Mouse (Mus musculus) retina, embryonic 14.5 days (tissue): Measurements from ENCODE around the gene Exoc4.
A peak's percentile ranks its signal among the peaks of the same experiment; 100 is the strongest.

ENCODE experiments used
- DNase-seq: peaks from one replicate; pipeline ENCODE4 v3.0.0-alpha.2; 2015; ENCODE audit warnings: low spot score

The Exoc4 gene

DNA sequence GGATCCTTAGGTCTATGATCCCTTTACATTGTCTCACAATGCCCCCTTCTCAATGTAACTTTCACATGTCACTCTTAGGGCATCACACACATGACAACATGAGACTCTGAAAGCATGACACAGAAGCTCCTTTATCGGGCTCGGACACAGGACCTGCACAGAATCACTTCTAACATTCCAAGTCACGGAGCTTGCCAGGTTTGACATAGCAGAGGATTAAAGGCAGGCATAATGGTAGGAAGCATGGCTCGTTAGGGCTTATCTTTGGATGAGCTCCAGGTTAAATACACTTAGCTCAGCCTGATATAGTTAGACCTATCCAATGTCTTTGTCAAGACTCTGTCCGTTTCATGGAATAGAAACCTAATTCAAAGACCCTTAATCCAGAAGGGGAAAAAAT is 690.3 kb downstream of the Exoc4 start:
- no peak for DNase-seq

DNA sequence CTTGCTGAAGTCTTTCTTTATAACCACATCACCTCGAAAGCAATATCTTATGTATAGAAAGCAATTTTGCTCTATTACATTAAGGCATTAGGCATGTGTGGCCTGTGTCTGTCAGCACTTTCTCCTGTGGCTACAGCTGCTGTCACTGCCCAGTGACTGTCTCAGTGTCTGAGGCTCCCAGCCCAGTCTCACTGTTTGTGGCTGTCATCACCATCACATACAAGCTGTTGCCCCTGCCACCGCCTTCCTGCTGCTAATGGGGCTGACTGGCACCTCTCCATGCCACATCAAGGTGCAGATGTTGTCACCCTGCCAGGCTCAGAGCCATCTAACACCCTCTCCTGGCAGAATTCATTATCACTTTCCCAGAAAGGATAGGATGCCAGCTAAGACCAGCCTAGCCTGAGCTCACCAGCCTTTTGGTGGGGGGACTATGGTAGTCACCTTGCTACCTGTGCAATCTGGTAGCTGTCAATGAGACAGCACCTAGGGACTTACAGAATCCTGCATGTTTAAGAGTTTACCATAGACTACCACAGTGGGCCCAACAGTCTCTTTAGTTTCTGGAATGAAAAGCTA is 698.1 kb downstream of the Exoc4 start:
- DNase-seq: no peak

DNA sequence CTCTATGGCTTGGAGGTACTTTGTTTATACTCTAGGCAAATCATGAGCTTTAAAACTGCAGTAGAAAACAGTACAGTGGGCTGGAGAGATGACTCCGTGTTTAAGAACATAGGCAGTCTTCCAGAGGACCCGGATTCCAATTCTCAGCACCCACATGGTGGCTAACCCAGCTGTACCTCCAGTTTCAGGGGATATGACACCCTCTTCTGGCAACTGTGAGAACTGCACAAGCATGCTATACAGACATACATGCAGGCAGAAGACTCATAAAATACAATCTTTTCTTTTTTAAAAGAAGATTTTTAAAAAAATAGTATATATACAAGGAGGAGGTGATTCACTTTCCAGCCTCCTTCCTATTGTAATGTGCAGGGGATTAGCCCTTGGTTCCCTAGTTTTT is 701.2 kb downstream of the Exoc4 start:
- DNase-seq: no peak

DNA sequence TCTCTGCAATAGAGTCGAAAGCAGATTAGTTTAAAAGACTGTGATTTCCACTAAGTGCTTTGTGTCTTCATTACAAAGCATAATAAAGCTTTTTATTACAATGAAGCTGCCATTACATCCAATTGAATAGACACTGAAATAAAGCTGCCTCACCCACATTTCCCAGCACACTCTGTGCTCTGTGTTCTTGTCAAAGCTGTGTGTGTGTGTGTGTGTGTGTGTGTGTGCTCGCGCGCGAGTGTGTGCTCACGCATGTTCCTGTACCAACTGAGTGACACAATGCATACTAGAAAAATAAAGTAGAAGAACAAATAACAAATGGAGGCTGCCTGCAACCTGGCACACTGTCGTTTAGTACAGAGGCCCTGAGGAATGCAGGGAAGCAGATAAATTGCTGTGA is 706.6 kb downstream of the Exoc4 start:
- no peak for DNase-seq

DNA sequence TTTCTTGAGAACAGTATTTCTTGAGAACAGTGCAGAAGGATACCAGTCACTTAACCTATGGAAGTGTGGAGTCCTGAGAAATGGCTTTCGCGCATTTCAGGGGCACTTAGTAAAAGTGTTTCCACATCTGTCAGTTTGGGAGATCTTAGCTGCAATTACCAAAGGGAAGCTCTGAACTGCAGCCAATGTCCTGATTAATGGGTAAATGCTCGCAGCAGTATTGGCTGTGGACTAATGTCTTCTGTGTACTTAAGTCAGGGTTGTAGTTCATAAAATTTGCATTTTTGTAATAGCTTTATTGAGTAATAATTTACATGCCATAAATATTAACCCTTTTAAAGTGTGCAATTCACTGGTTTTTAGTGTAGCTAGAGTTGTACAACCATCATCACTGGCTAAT is 709.4 kb downstream of the Exoc4 start:
- DNase-seq: no peak

DNA sequence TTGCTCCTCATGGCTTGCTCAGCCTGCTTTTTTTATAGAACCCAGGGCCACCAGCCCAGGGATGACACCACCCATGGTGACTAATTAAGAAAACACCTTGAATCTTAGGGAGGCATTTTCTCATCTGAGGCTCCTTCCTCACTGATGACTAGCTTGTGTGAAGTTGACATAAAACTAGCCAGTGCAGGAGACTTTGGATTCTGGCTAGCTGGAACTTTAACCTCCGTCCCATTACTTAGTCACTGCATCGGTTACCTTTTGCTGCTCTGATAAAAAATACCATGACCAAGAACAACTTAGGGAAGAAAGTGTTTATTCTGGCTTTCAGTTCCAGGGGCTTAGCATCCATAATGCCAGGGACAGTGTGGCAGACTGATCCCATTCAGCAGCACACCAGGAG is 711.9 kb downstream of the Exoc4 start:
- no peak for DNase-seq

DNA sequence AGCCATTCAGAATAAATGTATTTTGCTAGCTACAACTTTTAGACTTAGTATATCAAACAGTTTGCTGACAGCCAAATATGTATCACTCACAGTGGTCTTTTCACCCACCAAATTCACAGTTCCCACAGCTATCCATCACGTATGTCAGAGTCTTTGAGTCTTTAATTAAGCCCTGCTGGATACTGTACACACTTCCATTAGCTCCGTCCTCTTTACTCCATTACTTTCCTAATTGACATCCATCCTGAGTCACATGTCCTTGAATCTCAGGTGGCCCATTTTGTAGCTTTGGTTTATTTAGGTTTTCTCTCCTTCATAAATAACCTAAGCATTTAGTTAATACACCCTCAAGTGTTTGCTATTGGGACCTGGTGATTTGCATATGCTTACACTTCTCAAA is 714.2 kb downstream of the Exoc4 start:
- DNase-seq: no peak

DNA sequence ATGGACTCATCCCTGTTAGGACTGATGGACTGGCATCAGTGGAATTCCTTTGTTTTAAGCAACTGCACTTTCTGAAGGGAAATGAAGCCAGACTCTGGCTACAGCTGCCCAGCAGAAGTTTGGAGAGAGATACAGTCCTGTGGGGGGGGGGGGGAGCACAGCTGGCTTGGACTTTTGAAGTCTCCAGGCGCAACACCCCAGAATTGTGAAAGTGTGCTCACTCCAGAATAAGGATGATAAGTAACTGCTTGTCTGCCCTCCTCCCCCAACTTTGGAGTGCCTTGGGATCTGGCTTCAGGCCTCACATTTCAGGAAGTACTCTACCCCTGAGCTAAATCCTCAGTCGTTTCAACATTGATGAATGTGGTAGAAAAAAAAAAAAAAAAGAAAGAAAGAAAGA is 716.7 kb downstream of the Exoc4 start:
- no peak for DNase-seq

DNA sequence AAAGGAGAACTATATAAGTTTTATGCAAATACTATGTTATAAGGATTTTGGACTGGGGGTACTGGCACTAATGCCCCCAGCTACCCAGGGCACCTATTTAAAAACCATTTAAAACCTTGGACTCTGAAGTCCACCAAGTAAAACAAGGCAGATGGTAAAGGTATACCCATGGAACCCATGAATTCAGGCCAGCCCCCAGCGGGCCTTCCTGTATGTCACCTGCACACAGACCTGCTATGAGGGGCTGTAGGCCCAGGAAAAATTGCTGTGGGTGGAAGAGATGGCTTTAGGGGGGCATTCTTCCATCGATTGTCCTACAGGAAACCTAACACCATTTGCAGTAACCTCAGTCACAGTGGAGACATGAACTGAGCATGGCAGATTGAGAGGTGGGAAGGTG is 719.9 kb downstream of the Exoc4 start:
- DNase-seq: no peak

DNA sequence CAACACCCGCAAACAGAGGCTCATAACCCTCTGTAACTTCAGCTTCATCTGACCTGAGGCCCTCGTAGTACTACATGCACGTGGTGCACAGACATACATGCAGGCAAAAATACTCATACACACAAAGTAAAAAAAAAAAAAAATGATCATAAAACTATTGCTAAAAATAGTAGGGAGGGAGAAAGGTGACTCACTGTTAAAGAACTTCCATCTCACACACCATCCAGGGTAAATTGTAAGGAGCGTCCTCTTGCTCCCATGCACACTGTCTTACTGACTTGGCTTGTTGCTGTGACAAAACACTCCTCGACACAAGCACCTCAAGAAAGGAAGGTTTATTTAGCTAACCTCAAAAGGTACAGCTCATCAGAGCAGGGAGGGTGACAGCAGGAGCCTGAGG is 723.9 kb downstream of the Exoc4 start:
- DNase-seq: no peak

DNA sequence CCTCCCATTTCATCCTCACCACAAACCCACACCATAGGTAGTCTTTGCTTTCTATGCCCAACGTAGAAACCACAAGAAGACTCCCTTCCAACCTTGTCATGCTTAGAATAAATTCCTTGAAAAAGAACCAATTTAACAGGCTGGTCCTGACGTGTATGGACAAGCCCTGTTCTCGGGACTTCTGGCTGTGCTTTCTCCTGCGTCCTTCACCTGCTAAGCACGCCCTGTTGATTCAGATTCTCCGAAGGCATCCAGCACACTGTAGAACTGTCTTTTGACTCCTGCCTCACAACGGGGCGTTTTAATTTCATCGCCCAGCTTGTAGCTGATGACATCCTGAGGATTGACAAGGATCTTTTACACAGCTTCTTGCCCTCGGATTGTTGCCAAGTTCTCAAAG is 727.7 kb downstream of the Exoc4 start:
- no peak for DNase-seq

DNA sequence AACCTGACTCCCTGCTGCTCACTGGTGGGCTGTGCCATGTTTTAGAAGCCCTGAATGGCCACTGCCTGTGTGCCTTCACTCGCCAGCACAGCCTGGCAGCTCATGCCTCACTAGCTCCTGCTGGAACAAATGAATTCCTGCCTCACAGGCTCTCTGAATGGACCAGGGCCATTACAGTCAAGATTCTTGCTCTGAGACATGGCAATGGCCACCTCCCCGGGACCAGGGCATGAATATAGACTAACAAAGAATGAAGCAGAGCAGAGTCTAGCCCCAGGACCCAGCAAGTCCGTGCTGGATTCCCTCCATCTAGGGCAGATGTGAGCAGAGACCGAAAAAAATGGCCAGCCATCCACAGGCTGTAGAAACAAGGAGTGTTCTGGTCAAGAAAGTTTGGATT is 728.6 kb downstream of the Exoc4 start:
- DNase-seq: no peak

DNA sequence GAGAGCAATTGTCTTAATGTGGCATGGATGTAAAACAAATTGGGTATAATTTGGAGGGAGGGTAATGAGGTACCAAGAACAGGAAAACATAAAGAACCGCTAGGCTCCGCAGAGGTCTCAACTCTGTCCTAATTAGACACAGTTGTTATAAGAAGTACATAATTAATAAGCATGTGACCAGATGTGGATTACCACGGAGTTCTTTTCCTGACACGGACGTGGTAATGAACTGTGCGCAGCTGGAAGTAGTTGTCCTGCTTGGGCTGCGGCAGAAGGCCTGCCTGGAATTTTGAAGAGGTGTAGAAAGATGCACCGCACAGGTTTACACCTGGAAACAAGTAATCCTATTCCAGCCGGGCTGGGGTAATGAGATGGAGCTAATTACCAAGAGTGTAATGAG is 729.0 kb downstream of the Exoc4 start:
- DNase-seq: no peak

DNA sequence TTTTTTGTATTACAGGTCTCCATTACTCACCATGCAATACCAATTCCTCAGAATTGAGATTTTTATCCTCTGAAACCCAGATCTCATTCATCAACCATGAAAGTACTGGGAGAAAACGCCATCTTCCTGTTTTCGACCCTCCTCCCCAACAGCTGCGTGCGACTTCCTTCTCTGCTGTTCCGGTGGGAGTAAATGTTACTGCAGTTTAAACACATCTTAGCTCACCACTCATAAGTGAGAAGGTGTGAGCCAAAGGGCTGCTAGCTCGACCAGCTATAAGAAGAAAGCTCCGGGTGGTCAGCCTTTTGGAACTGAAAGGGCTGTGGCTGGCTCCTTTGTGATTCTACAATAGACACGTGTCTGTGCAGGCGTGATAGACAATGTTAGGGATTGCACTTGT is 733.8 kb downstream of the Exoc4 start:
- no peak for DNase-seq

DNA sequence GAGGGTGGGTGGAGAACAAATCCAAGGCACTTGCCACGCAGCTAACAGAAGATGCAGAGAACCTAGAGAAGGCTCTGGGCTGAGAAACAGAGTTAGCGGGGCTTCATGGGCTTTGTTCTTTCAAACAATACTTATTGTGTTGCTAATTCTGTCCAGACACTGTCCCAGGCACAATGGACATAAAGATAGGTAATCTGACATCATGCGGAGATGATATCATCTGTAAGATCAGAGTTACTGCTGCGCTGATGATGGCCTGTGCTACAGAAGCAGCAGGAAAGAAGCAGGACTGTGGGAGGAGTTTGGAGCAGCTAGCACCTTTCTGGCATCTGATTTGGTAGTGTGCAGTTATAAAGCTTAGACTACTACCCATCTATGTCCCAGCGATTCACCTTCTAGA is 738.2 kb downstream of the Exoc4 start:
- DNase-seq: no peak

DNA sequence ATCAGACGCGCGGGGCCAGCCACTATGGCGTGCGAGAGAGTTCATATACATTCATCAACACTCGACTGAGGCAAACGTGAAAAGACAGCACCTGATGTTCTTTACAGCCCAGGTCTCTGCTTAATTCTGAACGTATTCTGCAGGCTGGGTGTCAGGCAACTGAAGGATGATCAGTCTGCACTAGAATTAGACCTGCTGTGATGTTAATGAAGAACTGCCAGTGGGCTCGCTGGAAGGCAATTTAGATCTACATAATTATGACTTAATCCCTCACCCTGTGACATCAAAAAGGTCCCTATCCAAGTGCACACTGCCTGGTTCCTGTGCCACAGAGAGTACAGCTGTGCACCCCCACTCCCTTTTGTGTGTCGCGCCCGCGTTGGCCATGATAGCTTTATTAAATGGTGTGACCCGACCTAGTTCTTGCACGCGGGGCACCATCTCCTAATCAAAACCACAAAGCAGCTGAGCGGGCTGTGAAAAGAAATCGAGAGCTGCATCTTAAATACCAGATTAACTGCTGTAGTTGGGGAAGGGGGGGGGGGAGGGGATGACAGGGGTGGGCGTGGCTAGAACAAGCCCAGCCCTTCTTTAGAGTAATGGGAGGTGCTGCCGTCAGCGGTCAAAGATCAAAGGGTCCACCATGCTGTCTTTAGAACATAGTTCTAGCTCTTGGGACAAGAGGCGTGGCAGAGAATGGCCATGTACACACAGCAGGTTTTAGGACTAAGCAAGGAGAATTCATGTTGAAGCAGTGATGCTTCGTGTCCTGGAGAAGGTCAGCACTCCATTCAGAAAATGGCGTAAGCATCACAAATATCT is 743.5 kb downstream of the Exoc4 start:
- peak; percentile 71 for DNase-seq

DNA sequence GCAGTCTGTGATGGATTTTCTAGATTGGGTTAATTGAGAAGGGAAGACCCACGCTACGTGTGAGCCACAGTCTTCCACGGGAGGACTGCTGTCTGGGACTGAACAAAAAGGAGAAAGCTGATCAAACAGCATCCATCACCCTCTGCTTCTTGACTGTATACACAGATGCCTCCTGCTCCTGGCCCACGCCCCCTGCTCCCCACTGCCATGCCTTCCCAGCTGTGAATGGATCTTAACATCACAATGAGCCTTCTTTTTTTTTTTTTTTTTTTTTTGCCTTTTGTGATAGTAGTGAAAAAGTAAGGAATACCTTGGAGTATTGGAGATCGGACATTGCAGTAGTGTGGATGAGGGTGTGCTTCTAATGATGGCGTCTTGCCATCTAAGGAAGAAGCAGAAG is 745.0 kb downstream of the Exoc4 start:
- no peak for DNase-seq

DNA sequence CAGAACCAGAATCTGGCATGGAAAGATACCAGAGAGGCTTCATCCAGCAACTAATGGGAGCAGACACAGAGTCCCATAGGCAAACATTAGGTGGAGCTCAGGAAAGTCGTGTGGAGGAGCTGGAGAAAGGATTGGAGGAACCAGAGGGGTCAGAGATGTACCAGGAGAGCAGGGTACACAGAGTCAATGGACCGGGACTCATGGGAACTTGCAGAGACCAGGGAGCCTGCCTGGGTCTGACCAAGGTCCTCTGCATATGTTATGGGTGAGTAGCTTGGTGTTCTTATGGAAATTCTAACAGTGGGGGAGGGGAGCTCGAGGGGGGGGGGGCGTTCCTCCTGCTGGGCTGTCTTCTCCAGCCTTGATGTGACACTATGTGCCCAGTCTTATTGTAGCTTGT is 749.7 kb downstream of the Exoc4 start:
- no peak for DNase-seq

DNA sequence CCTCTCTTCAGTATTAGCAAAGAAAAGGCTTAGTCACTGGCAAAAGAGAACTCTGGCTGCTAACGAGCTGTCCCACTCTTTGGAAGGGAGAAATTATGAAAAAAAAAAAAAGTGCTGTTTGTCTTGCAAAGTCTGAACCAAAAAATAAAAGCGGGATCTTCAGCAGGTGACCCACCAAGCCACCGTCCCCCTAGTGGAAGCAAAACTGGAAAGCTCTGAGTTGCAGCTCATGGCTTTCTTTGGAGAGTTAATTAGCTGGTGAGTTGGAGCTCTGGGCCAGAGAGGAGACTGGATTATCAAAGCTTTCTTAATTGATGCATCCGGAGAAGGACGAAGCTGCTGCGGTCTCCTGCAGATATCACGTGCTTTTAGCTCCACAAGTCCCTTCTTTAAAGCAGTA is 750.6 kb downstream of the Exoc4 start:
- DNase-seq: peak; percentile 47

DNA sequence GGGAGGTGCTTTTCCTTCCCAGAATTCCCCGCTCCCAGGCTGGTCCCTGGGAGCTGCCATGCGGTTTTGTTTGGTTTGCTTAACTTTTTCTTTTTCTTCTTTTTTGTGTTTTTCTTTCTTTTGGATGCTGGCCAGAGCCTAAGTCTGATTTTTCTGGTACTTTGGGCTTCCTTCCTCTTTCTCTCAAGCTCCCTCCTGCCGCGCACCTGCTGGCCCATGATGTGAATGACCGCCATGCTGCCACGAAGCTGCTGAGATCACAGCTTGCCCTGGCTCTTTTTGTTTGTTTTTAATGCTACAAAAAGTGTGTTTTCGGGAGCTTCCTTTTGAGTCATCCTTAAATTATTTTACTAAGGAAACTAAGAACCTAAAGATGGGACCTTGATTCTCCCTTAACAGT is 751.8 kb downstream of the Exoc4 start:
- DNase-seq: no peak

DNA sequence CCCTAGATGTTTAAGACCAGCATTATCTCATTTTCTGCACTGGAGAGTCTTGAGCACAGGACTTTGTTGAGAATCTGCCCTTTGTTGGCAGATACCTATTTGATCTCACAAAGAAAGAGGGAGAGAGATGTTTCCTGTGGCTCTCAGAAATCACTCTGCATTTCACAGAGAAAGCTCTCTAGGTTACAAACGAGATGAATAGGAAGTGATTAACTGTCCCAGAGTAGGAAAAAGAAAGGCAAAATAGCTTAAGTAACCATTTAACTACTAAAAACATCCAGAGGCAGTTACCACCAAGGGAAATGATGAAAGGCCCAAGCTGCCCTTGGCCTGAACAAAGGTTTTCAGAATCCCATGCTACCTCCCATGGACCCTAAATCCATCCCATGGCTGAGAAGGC is 754.1 kb downstream of the Exoc4 start:
- no peak for DNase-seq

DNA sequence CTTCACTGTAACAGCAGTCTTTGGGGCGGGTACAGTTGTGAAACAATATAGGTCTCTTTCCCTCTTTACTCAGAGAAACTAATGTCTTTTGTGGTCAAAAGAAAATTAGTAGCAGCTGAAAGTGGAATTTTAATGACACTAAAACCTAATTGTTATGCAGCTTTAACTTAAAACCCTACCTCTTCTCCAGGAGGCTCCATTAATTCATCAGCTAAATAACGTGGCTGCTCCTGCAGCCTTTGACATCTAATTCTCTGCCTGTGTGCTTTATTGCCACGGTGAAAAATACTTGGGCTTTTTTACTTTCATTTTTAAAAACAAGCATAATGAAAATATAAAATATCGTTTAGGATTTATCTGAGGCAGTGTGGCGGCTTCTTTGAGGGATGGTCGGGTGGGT is 764.6 kb downstream of the Exoc4 start:
- DNase-seq: no peak
